Mouse (Mus musculus) intestine, embryonic 16.5 days (tissue): ENCODE measurements around the gene Csf3r. TPM values are rescaled to one million over a fixed set of nuclear protein-coding genes. Genes with fewer than 3 reads are reported as not detected.

ENCODE experiments used
- polyA plus RNA-seq: library from polyadenylated mRNA; unstranded; fragments of >200 nt; fragmentation: Nextera tagmentation; extraction: Ambion mirVana; gene quantifications from 2 replicates; pipeline ENCODE4 v1.2.1, GENCODE M21; 2015

The Csf3r gene
- polyA plus RNA-seq, 1 experiment from 2014 or later, result 0.56 TPM

Other genes starting within 250 kb of the Csf3r start
- gene Mrps15, start 22.4 kb downstream of the Csf3r start, polyA plus RNA-seq, result 142 and 151 TPM in 2 replicates
- gene Oscp1, start 34.0 kb downstream of the Csf3r start, polyA plus RNA-seq, result 7.2 and 11.1 TPM in 2 replicates
- 54.8 and 57.5 TPM in 2 replicates for gene Lsm10, start 72.1 kb downstream of the Csf3r start, polyA plus RNA-seq
- gene Stk40, start 79.4 kb downstream of the Csf3r start, polyA plus RNA-seq, result 26.1 and 28.5 TPM in 2 replicates
- gene Eva1b, start 123.2 kb downstream of the Csf3r start, polyA plus RNA-seq, result 34.7 and 35.4 TPM in 2 replicates
- gene Sh3d21, start 138.9 kb downstream of the Csf3r start, polyA plus RNA-seq, result 13.2 and 13.9 TPM in 2 replicates
- 132 and 141 TPM in 2 replicates for gene Thrap3, start 178.2 kb downstream of the Csf3r start, polyA plus RNA-seq
- 13.1 and 16.7 TPM in 2 replicates for gene Map7d1, start 231.8 kb downstream of the Csf3r start, polyA plus RNA-seq
- gene Trappc3, start 237.8 kb downstream of the Csf3r start, polyA plus RNA-seq, result 105 and 107 TPM in 2 replicates